Mouse (Mus musculus): ENCODE results near the gene Tlx2. TPM values are rescaled to one million over a fixed set of nuclear protein-coding genes. Genes with fewer than 3 reads are reported as not detected.

Tlx2 gene
- polyA plus RNA-seq, 1 experiment, result 0.06 TPM

DNA sequence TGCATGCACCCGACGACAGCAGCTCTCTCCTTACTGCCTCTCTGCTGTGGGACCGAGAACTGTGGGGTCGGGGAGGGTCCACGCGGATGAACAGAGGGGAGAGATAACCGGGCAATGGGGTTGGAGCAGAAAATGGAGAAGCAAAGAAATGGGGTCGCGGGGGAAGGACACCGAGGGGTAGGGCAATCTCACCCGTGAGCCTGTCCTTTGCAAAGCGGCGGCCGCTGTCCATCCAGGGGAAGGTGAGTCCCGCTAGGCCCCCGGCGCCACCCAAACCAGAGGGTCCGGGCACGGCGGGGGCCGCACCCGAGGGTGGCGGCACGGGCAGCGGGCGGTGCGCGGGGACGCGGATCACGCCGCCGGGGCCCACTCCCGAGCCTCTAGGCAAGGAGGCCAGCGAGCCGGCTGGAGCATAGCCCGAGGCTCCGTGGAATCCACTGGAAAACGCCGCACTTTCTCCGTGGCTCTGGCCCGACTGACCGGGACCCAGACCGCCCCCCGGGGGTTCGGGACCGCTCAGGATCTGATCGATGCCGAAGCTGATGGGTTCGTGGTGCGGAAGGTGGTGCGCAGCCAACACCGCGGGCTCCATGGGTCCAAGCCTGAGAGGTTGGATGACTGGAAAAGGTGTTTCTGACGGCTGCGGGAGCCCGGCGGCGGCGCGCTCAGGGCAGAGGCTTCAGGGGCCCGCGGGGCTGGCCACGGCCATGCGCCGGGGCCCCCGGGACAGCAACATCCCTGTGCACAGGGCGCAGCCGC, 426 bp downstream of the Tlx2 start:
- TF ChIP-seq TCF12 (IDR thresholded peaks at IDR 0.05; ENCODE audit: insufficient read depth, poor library complexity, severe bottlenecking) (no peak), USF1 (IDR thresholded peaks at IDR 0.05; ENCODE audit: low read depth) (no peak), MYOG (IDR thresholded peaks at IDR 0.05; ENCODE audit: control insufficient read depth in 1 of 3, insufficient read depth in 1 of 3, insufficient read length in 2 of 3, low read depth in 2 of 3) (no peak), MYOD1 (IDR thresholded peaks at IDR 0.05; ENCODE audit: control insufficient read depth in 1 of 3, insufficient read length in 2 of 3, low read depth in 2 of 3) (no peak), REST (IDR thresholded peaks at IDR 0.05; ENCODE audit: insufficient read depth, insufficient read length) (no peak), MAX (IDR thresholded peaks at IDR 0.05; ENCODE audit: low read depth) (no peak), SRF (IDR thresholded peaks at IDR 0.05; ENCODE audit: control insufficient read depth, insufficient read length, low read depth) (no peak), CEBPB (IDR thresholded peaks at IDR 0.05; ENCODE audit: insufficient read depth, poor library complexity, severe bottlenecking) (no peak), POLR2A (IDR thresholded peaks at IDR 0.05; ENCODE audit: insufficient read length, low read depth) (no peak), POLR2AphosphoS2 (IDR thresholded peaks at IDR 0.05; ENCODE audit: insufficient read length, low read depth) (no peak), TCF3 (IDR thresholded peaks at IDR 0.05; ENCODE audit: insufficient read length, low read depth) (no peak), E2F4 (IDR thresholded peaks at IDR 0.05; ENCODE audit: insufficient read depth) (no peak)
- Histone ChIP-seq H3K36me3 (ENCODE audit: control insufficient read depth, insufficient read depth) (no peaks in the 10 kb centered on the region), H3K79me2 (ENCODE audit: control insufficient read depth, insufficient read depth) (no peaks in the 10 kb centered on the region), H3K27me3 (ENCODE audit: control insufficient read depth, insufficient read depth, insufficient read length) (peaks cover 63% of the 10 kb centered on the region), H3K4me3 (no peak overlapping the region), H3K4me2 (ENCODE audit: low read depth) (no peak overlapping the region), H3ac (ENCODE audit: control insufficient read depth, insufficient read length) (no peak overlapping the region)

DNA sequence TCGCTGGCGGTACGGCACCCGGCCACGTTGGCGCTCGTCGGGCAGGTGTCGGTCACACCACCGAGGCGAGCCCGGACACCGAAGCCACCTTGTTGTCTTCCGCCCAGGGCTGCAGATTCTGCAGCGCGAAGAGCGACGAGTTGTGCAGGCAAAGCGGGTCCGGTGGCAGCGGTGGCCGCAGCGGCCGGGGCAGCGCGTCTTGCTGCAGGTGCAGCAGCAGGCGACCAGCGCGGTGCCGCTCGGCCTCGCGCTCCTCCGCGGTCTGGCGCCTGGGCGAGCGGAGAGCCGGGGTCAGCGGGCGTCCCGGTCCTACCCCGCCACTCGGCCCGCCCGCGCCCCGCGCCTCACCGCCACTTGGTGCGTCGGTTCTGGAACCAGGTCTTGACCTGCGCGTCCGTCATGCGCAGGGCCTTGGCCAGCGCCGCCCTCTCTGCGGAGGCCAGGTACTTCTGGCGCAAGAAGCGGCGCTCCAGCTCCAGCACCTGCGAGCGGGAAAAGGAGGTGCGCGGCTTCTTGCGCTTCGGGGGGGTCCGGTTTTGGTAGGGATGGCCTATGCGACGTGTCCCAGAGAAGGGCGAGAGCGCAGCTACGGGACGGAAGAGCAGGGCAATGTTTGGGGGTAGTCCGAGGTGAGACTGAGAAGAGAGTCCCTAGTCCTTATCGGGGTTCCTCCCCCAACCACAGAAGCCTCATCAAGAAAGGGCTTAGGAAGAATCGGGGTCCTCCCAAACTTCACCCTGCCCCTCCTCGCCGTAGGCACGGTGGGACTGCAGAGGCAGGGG, 1.2 kb downstream of the Tlx2 start:
- Histone ChIP-seq H3K79me2 (ENCODE audit: control insufficient read depth, insufficient read depth) (no peaks in the 10 kb centered on the region), H3K4me2 (ENCODE audit: low read depth) (no peak overlapping the region), H3K4me3 (no peak overlapping the region), H3ac (ENCODE audit: control insufficient read depth, insufficient read length) (no peak overlapping the region), H3K27me3 (ENCODE audit: control insufficient read depth, insufficient read depth, insufficient read length) (peaks cover 70% of the 10 kb centered on the region), H3K36me3 (ENCODE audit: control insufficient read depth, insufficient read depth) (no peaks in the 10 kb centered on the region)
- no peak for TF ChIP-seq REST (IDR thresholded peaks at IDR 0.05; ENCODE audit: insufficient read depth, insufficient read length)
- TF ChIP-seq MYOD1 (IDR thresholded peaks at IDR 0.05; ENCODE audit: control insufficient read depth in 1 of 3, insufficient read length in 2 of 3, low read depth in 2 of 3), result no peak
- TF ChIP-seq E2F4 (IDR thresholded peaks at IDR 0.05; ENCODE audit: insufficient read depth), result no peak
- TF ChIP-seq POLR2A (IDR thresholded peaks at IDR 0.05; ENCODE audit: insufficient read length, low read depth), result no peak
- no peak for TF ChIP-seq TCF3 (IDR thresholded peaks at IDR 0.05; ENCODE audit: insufficient read length, low read depth)
- no peak for TF ChIP-seq TCF12 (IDR thresholded peaks at IDR 0.05; ENCODE audit: insufficient read depth, poor library complexity, severe bottlenecking)
- no peak for TF ChIP-seq MAX (IDR thresholded peaks at IDR 0.05; ENCODE audit: low read depth)
- no peak for TF ChIP-seq MYOG (IDR thresholded peaks at IDR 0.05; ENCODE audit: control insufficient read depth in 1 of 3, insufficient read depth in 1 of 3, insufficient read length in 2 of 3, low read depth in 2 of 3)
- no peak for TF ChIP-seq POLR2AphosphoS2 (IDR thresholded peaks at IDR 0.05; ENCODE audit: insufficient read length, low read depth)
- TF ChIP-seq CEBPB (IDR thresholded peaks at IDR 0.05; ENCODE audit: insufficient read depth, poor library complexity, severe bottlenecking), result no peak
- no peak for TF ChIP-seq SRF (IDR thresholded peaks at IDR 0.05; ENCODE audit: control insufficient read depth, insufficient read length, low read depth)
- TF ChIP-seq USF1 (IDR thresholded peaks at IDR 0.05; ENCODE audit: low read depth), result no peak

DNA sequence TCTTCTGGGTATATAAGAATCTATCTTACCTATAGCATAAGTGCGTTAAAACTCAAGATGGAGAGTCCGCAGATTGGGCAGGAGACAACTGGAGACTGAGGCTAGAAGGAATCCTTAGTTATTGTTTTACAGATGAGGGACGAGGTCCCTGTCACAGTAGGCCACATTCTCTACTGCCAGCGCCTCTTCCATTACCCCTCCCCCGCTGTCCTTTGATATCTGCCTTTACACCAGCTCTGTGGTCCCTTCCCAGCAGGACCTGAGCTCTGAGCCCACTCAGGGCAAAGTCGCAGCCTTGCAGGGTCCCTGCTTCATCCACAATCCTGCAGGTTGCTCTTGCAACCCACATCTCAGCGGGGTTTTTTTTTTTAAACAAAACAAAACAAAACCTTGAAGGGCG, 1.9 kb downstream of the Tlx2 start:
- no peak for TF ChIP-seq E2F4 (IDR thresholded peaks at IDR 0.05; ENCODE audit: insufficient read depth)
- TF ChIP-seq MYOG (IDR thresholded peaks at IDR 0.05; ENCODE audit: control insufficient read depth in 1 of 3, insufficient read depth in 1 of 3, insufficient read length in 2 of 3, low read depth in 2 of 3), result no peak
- no peak for TF ChIP-seq CEBPB (IDR thresholded peaks at IDR 0.05; ENCODE audit: insufficient read depth, poor library complexity, severe bottlenecking)
- no peak for TF ChIP-seq TCF3 (IDR thresholded peaks at IDR 0.05; ENCODE audit: insufficient read length, low read depth)
- no peak for TF ChIP-seq POLR2AphosphoS2 (IDR thresholded peaks at IDR 0.05; ENCODE audit: insufficient read length, low read depth)
- TF ChIP-seq POLR2A (IDR thresholded peaks at IDR 0.05; ENCODE audit: insufficient read length, low read depth), result no peak
- no peak for TF ChIP-seq TCF12 (IDR thresholded peaks at IDR 0.05; ENCODE audit: insufficient read depth, poor library complexity, severe bottlenecking)
- TF ChIP-seq USF1 (IDR thresholded peaks at IDR 0.05; ENCODE audit: low read depth), result no peak
- TF ChIP-seq MYOD1 (IDR thresholded peaks at IDR 0.05; ENCODE audit: control insufficient read depth in 1 of 3, insufficient read length in 2 of 3, low read depth in 2 of 3), result no peak
- TF ChIP-seq REST (IDR thresholded peaks at IDR 0.05; ENCODE audit: insufficient read depth, insufficient read length), result no peak
- TF ChIP-seq MAX (IDR thresholded peaks at IDR 0.05; ENCODE audit: low read depth), result no peak
- TF ChIP-seq SRF (IDR thresholded peaks at IDR 0.05; ENCODE audit: control insufficient read depth, insufficient read length, low read depth), result no peak
- H3K79me2 ChIP-seq (ENCODE audit: control insufficient read depth, insufficient read depth), result no peaks in the 10 kb centered on the region
- H3ac ChIP-seq (ENCODE audit: control insufficient read depth, insufficient read length), result no peak overlapping the region
- H3K4me3 ChIP-seq, result no peak overlapping the region
- no peaks in the 10 kb centered on the region for H3K36me3 ChIP-seq (ENCODE audit: control insufficient read depth, insufficient read depth)
- H3K4me2 ChIP-seq (ENCODE audit: low read depth), result no peak overlapping the region
- H3K27me3 ChIP-seq (ENCODE audit: control insufficient read depth, insufficient read depth, insufficient read length), result peaks cover 76% of the 10 kb centered on the region

DNA sequence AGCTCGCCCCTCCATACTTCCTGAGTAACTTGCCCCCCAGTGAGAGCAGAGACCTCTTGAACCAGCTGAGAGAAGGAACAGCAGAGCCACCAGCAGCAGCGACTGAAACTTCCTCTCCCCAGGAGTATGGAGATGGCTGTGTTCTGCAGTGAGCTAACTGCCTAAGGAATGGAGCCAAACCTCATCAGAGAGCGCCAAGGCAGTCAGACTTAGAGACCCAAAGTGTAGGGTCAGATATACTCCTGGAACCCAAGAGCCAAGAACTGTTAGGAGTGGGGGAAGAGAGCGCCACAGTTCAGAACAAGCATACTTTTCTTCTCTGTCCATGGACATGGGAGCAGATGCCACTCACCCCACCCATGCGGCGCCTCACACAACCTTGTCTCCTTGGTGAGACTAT, 3.7 kb downstream of the Tlx2 start:
- H3K4me3 ChIP-seq, result no peak overlapping the region
- no peaks in the 10 kb centered on the region for H3K36me3 ChIP-seq (ENCODE audit: control insufficient read depth, insufficient read depth)
- no peak overlapping the region for H3K4me2 ChIP-seq (ENCODE audit: low read depth)
- H3ac ChIP-seq (ENCODE audit: control insufficient read depth, insufficient read length), result no peak overlapping the region
- TF ChIP-seq TCF12 (IDR thresholded peaks at IDR 0.05; ENCODE audit: insufficient read depth, poor library complexity, severe bottlenecking) (no peak), E2F4 (IDR thresholded peaks at IDR 0.05; ENCODE audit: insufficient read depth) (no peak), CEBPB (IDR thresholded peaks at IDR 0.05; ENCODE audit: insufficient read depth, poor library complexity, severe bottlenecking) (no peak), TCF3 (IDR thresholded peaks at IDR 0.05; ENCODE audit: insufficient read length, low read depth) (no peak), MYOG (IDR thresholded peaks at IDR 0.05; ENCODE audit: control insufficient read depth in 1 of 3, insufficient read depth in 1 of 3, insufficient read length in 2 of 3, low read depth in 2 of 3) (no peak), USF1 (IDR thresholded peaks at IDR 0.05; ENCODE audit: low read depth) (no peak), POLR2A (IDR thresholded peaks at IDR 0.05; ENCODE audit: insufficient read length, low read depth) (no peak)
- peaks cover 70% of the 10 kb centered on the region for H3K27me3 ChIP-seq (ENCODE audit: control insufficient read depth, insufficient read depth, insufficient read length)
- H3K79me2 ChIP-seq (ENCODE audit: control insufficient read depth, insufficient read depth), result no peaks in the 10 kb centered on the region
